Mouse (Mus musculus): ENCODE results near the gene Atp6v1b1. TPM values are rescaled to one million over a fixed set of nuclear protein-coding genes. Genes with fewer than 3 reads are reported as not detected.

Gene Atp6v1b1
- total and polyA plus RNA-seq, 3 experiments: not detected

- TF ChIP-seq MAX (IDR thresholded peaks at IDR 0.05; ENCODE audit: low read length): no peak
- TF ChIP-seq PAX5 (IDR thresholded peaks at IDR 0.05; ENCODE audit: low read length): no peak
- no peak for TF ChIP-seq TCF12 (IDR thresholded peaks at IDR 0.05; ENCODE audit: low read depth, low read length)
- no peak for TF ChIP-seq KAT2A (IDR thresholded peaks at IDR 0.05; ENCODE audit: insufficient replicate concordance, low read length)
- TF ChIP-seq E2F4 (IDR thresholded peaks at IDR 0.05; ENCODE audit: insufficient replicate concordance, low read depth, low read length): no peak
- TF ChIP-seq RAD21 (IDR thresholded peaks at IDR 0.05; ENCODE audit: low read depth, low read length): no peak
- TF ChIP-seq BHLHE40 (IDR thresholded peaks at IDR 0.05; ENCODE audit: low read depth, low read length): no peak
- no peak for TF ChIP-seq ELF1 (IDR thresholded peaks at IDR 0.05; ENCODE audit: low read depth, low read length)
- no peak for TF ChIP-seq ZNF384 (IDR thresholded peaks at IDR 0.05; ENCODE audit: low read depth, low read length)
- dilution Hi-C loops (cut with MboI; ENCODE audit: extremely low pct_ligation_motif_present, extremely low pct_unique_long_range_greater_than_20kb, low sequenced_read_pairs): no loop called here
- Histone ChIP-seq H3K9ac (ENCODE audit: insufficient read depth, low read depth) (no peak overlapping the region), H3K27me3 (replicated peaks) (no peaks in the 10 kb centered on the region), H3K4me1 (ENCODE audit: control insufficient read depth in 1 of 2, insufficient read depth in 2 of 2) (peaks cover 6 to 16% of the 10 kb centered on the region in 2 experiments), H3K36me3 (replicated peaks in 1 of 2; ENCODE audit: control insufficient read depth in 1 of 2, insufficient read depth in 1 of 2, low read length in 1 of 2) (peaks cover 46 to 74% of the 10 kb centered on the region in 2 experiments), H3K9me3 (replicated peaks; ENCODE audit: low read length) (no peaks in the 10 kb centered on the region), H3K27ac (ENCODE audit: insufficient read depth, low read depth) (no peak overlapping the region), H3K4me2 (ENCODE audit: insufficient read depth, low read depth, poor library complexity, severe bottlenecking) (no peak overlapping the region), H3K4me3 (replicated peaks in 1 of 3; ENCODE audit: low read depth in 2 of 3, low read length in 2 of 3, poor library complexity in 1 of 3) (no peak overlapping the region), H3K79me2 (replicated peaks; ENCODE audit: control insufficient read depth, extremely low read depth, insufficient read depth, poor library complexity, severe bottlenecking) (no peaks in the 10 kb centered on the region)
- in situ Hi-C loops (cut with MboI; ENCODE audit: low pct_ligation_motif_present, low pct_unique_long_range_greater_than_20kb, low sequenced_read_pairs): no loop called here
- DNase-seq (ENCODE audit: extremely low read depth): no peak
Measured at GRCm38 (mm10) chr6:83802033-83802432, 59.2 kb downstream of the Atp6v1b1 start.

- H3K27me3 ChIP-seq (replicated peaks): no peaks in the 10 kb centered on the region
- TF ChIP-seq UBTF (IDR thresholded peaks at IDR 0.05; ENCODE audit: low read depth, low read length): no peak
- no peak for TF ChIP-seq USF1 (IDR thresholded peaks at IDR 0.05; ENCODE audit: low read depth, low read length)
- TF ChIP-seq ZNF384 (IDR thresholded peaks at IDR 0.05; ENCODE audit: low read depth, low read length): no peak
- no peak for TF ChIP-seq HCFC1 (IDR thresholded peaks at IDR 0.05; ENCODE audit: low read depth, low read length)
- TF ChIP-seq MXI1 (IDR thresholded peaks at IDR 0.05; ENCODE audit: low read depth, low read length): no peak
- no peak for TF ChIP-seq SIN3A (IDR thresholded peaks at IDR 0.05; ENCODE audit: low read length)
- no peak for TF ChIP-seq POLR2AphosphoS2 (IDR thresholded peaks at IDR 0.05; ENCODE audit: low read depth, low read length)
- no peak for TF ChIP-seq NRF1 (IDR thresholded peaks at IDR 0.05; ENCODE audit: low read depth, low read length)
- TF ChIP-seq MAZ (IDR thresholded peaks at IDR 0.05; ENCODE audit: low read depth, low read length): no peak
- no peak for TF ChIP-seq PAX5 (IDR thresholded peaks at IDR 0.05; ENCODE audit: low read length)
- TF ChIP-seq KAT2A (IDR thresholded peaks at IDR 0.05; ENCODE audit: insufficient replicate concordance, low read length): no peak
- TF ChIP-seq BHLHE40 (IDR thresholded peaks at IDR 0.05; ENCODE audit: low read depth, low read length): no peak
- TF ChIP-seq EP300 (IDR thresholded peaks at IDR 0.05; ENCODE audit: low read length): no peak
- peaks cover 50 to 79% of the 10 kb centered on the region in 2 experiments for H3K36me3 ChIP-seq (replicated peaks in 1 of 2; ENCODE audit: control insufficient read depth in 1 of 2, insufficient read depth in 1 of 2, low read length in 1 of 2)
- H3K79me2 ChIP-seq (replicated peaks; ENCODE audit: control insufficient read depth, extremely low read depth, insufficient read depth, poor library complexity, severe bottlenecking): no peaks in the 10 kb centered on the region
- dilution Hi-C loops (cut with MboI; ENCODE audit: extremely low pct_ligation_motif_present, extremely low pct_unique_long_range_greater_than_20kb, low sequenced_read_pairs) (no loop called here), in situ Hi-C loops (cut with MboI; ENCODE audit: low pct_ligation_motif_present, low pct_unique_long_range_greater_than_20kb, low sequenced_read_pairs) (no loop called here)
- no peak overlapping the region for H3K9ac ChIP-seq (ENCODE audit: insufficient read depth, low read depth)
- no peak overlapping the region for H3K27ac ChIP-seq (ENCODE audit: insufficient read depth, low read depth)
- H3K4me3 ChIP-seq (replicated peaks in 1 of 3; ENCODE audit: low read depth in 2 of 3, low read length in 2 of 3, poor library complexity in 1 of 3): no peak overlapping the region
- H3K9me3 ChIP-seq (replicated peaks; ENCODE audit: low read length): no peaks in the 10 kb centered on the region
- no peak overlapping the region for H3K4me2 ChIP-seq (ENCODE audit: insufficient read depth, low read depth, poor library complexity, severe bottlenecking)
- no peak for DNase-seq (ENCODE audit: extremely low read depth)
- H3K4me1 ChIP-seq (ENCODE audit: control insufficient read depth in 1 of 2, insufficient read depth in 2 of 2): peaks cover 2 to 8% of the 10 kb centered on the region in 2 experiments
Measured at GRCm38 (mm10) chr6:83802846-83803245, 60.1 kb downstream of the Atp6v1b1 start.

Other genes starting within 250 kb of the Atp6v1b1 start
- gene Dguok, start 236.0 kb upstream of the Atp6v1b1 start, total RNA-seq (2012; rRNA removed): 11.1 and 11.5 TPM in 2 replicates
- 14.6 and 16.7 TPM in 2 replicates for gene Dguok, start 236.0 kb upstream of the Atp6v1b1 start, total RNA-seq (2014; rRNA removed)
- gene Dguok, start 236.0 kb upstream of the Atp6v1b1 start, polyA plus RNA-seq (2012; ENCODE audit: insufficient read length, low read depth): 8.0 and 8.7 TPM in 2 replicates
- 0.84 and 1.1 TPM in 2 replicates for gene Actg2, start 206.7 kb upstream of the Atp6v1b1 start, total RNA-seq (2012; rRNA removed)
- 1.6 and 1.8 TPM in 2 replicates for gene Actg2, start 206.7 kb upstream of the Atp6v1b1 start, total RNA-seq (2014; rRNA removed)
- gene Actg2, start 206.7 kb upstream of the Atp6v1b1 start, polyA plus RNA-seq (2012; ENCODE audit: insufficient read length, low read depth): 4.0 and 5.6 TPM in 2 replicates
- gene Stambp, start 170.3 kb upstream of the Atp6v1b1 start, total RNA-seq (2012; rRNA removed): 4.2 and 4.6 TPM in 2 replicates
- 3.3 and 4.1 TPM in 2 replicates for gene Stambp, start 170.3 kb upstream of the Atp6v1b1 start, total RNA-seq (2014; rRNA removed)
- 10.2 and 11.4 TPM in 2 replicates for gene Stambp, start 170.3 kb upstream of the Atp6v1b1 start, polyA plus RNA-seq (2012; ENCODE audit: insufficient read length, low read depth)
- not detected in 2 replicates for gene Clec4f, start 86.8 kb upstream of the Atp6v1b1 start, total RNA-seq (2012; rRNA removed)
- gene Clec4f, start 86.8 kb upstream of the Atp6v1b1 start, total RNA-seq (2014; rRNA removed): not detected in 2 replicates
- not detected in 2 replicates for gene Clec4f, start 86.8 kb upstream of the Atp6v1b1 start, polyA plus RNA-seq (2012; ENCODE audit: insufficient read length, low read depth)
- not detected in 2 replicates for gene Cd207, start 65.1 kb upstream of the Atp6v1b1 start, total RNA-seq (2012; rRNA removed)
- not detected in 2 replicates for gene Cd207, start 65.1 kb upstream of the Atp6v1b1 start, total RNA-seq (2014; rRNA removed)
- not detected in 2 replicates for gene Cd207, start 65.1 kb upstream of the Atp6v1b1 start, polyA plus RNA-seq (2012; ENCODE audit: insufficient read length, low read depth)
- not detected in 2 replicates for gene Vax2, start 31.7 kb upstream of the Atp6v1b1 start, total RNA-seq (2012; rRNA removed)
- not detected in 2 replicates for gene Vax2, start 31.7 kb upstream of the Atp6v1b1 start, total RNA-seq (2014; rRNA removed)
- not detected in 2 replicates for gene Vax2, start 31.7 kb upstream of the Atp6v1b1 start, polyA plus RNA-seq (2012; ENCODE audit: insufficient read length, low read depth)
- gene Ankrd53, start 19.7 kb downstream of the Atp6v1b1 start, total RNA-seq (2012; rRNA removed): 0.08 and 0.13 TPM in 2 replicates
- not detected in 2 replicates for gene Ankrd53, start 19.7 kb downstream of the Atp6v1b1 start, total RNA-seq (2014; rRNA removed)
- 0.34 and 0.36 TPM in 2 replicates for gene Ankrd53, start 19.7 kb downstream of the Atp6v1b1 start, polyA plus RNA-seq (2012; ENCODE audit: insufficient read length, low read depth)
- gene Tex261, start 32.8 kb downstream of the Atp6v1b1 start, total RNA-seq (2012; rRNA removed): 44.6 and 52.4 TPM in 2 replicates
- gene Tex261, start 32.8 kb downstream of the Atp6v1b1 start, total RNA-seq (2014; rRNA removed): 42.4 and 65.6 TPM in 2 replicates
- 87.8 and 88.9 TPM in 2 replicates for gene Tex261, start 32.8 kb downstream of the Atp6v1b1 start, polyA plus RNA-seq (2012; ENCODE audit: insufficient read length, low read depth)
- 11.1 and 11.6 TPM in 2 replicates for gene Nagk, start 52.0 kb downstream of the Atp6v1b1 start, total RNA-seq (2012; rRNA removed)
- gene Nagk, start 52.0 kb downstream of the Atp6v1b1 start, total RNA-seq (2014; rRNA removed): 4.8 and 5.6 TPM in 2 replicates
- 8.8 and 9.8 TPM in 2 replicates for gene Nagk, start 52.0 kb downstream of the Atp6v1b1 start, polyA plus RNA-seq (2012; ENCODE audit: insufficient read length, low read depth)
- 30.9 and 31.1 TPM in 2 replicates for gene Paip2b, start 88.8 kb downstream of the Atp6v1b1 start, total RNA-seq (2012; rRNA removed)
- gene Paip2b, start 88.8 kb downstream of the Atp6v1b1 start, total RNA-seq (2014; rRNA removed): 36.3 and 39.0 TPM in 2 replicates
- 26.7 and 34.2 TPM in 2 replicates for gene Paip2b, start 88.8 kb downstream of the Atp6v1b1 start, polyA plus RNA-seq (2012; ENCODE audit: insufficient read length, low read depth)
- gene Zfp638, start 124.1 kb downstream of the Atp6v1b1 start, total RNA-seq (2012; rRNA removed): 48.0 and 57.7 TPM in 2 replicates
- gene Zfp638, start 124.1 kb downstream of the Atp6v1b1 start, total RNA-seq (2014; rRNA removed): 57.3 and 85.0 TPM in 2 replicates
- gene Zfp638, start 124.1 kb downstream of the Atp6v1b1 start, polyA plus RNA-seq (2012; ENCODE audit: insufficient read length, low read depth): 42.1 and 51.3 TPM in 2 replicates

Measured in CH12.LX (cell line).